Mouse (Mus musculus) lung, adult 18-20 months (tissue): ENCODE measurements at regions not wholly inside any gene's neighbourhood (a gene's known extent, or its start where the extent isn't known, plus 50 kb on each side); places are given as distances from the start of the nearest gene placed in this dataset.

Experiments
- DNase-seq, 2 experiments: peaks; one replicate each; pipeline ENCODE4 v3.0.0; 2022; ENCODE audit warnings: mixed read lengths in 2 of 2

- DNase-seq: no peak
These were observed 181.2 kb upstream of the Camk1g start for GRCm38 (mm10) chr1:193551340-193551739.

GRCm38 (mm10) chr1:193550761-193551160 lies 180.7 kb upstream of the Camk1g start:
- no peak for DNase-seq

GRCm38 (mm10) chr1:193547356-193547755 lies 177.3 kb upstream of the Camk1g start:
- DNase-seq: no peak

GRCm38 (mm10) chr1:193546044-193546432 lies 175.9 kb upstream of the Camk1g start:
- DNase-seq: no peak

GRCm38 (mm10) chr1:193545406-193546043 lies 175.4 kb upstream of the Camk1g start:
- DNase-seq: no peak

GRCm38 (mm10) chr1:193544804-193545203 lies 174.7 kb upstream of the Camk1g start:
- no peak for DNase-seq

- no peak for DNase-seq
These were observed 173.7 kb upstream of the Camk1g start for GRCm38 (mm10) chr1:193543834-193544233.

GRCm38 (mm10) chr1:193543284-193543683 lies 173.2 kb upstream of the Camk1g start:
- no peak for DNase-seq

GRCm38 (mm10) chr1:193541934-193542580 lies 172.0 kb upstream of the Camk1g start:
- DNase-seq: no peak

- no peak for DNase-seq
These were observed 171.2 kb upstream of the Camk1g start for GRCm38 (mm10) chr1:193541281-193541680.

GRCm38 (mm10) chr1:193540486-193540885 lies 170.4 kb upstream of the Camk1g start:
- DNase-seq: no peak

GRCm38 (mm10) chr1:193539261-193539660 lies 169.2 kb upstream of the Camk1g start:
- no peak for DNase-seq

GRCm38 (mm10) chr1:193538425-193538824 lies 168.3 kb upstream of the Camk1g start:
- DNase-seq: no peak

GRCm38 (mm10) chr1:193537616-193538015 lies 167.5 kb upstream of the Camk1g start:
- no peak for DNase-seq

- no peak for DNase-seq
These were observed 166.5 kb upstream of the Camk1g start for GRCm38 (mm10) chr1:193536552-193536951.

- no peak for DNase-seq
These were observed 164.4 kb upstream of the Camk1g start for GRCm38 (mm10) chr1:193534449-193534848.

- no peak for DNase-seq
These were observed 156.4 kb upstream of the Camk1g start for GRCm38 (mm10) chr1:193526501-193526900.

GRCm38 (mm10) chr1:193522007-193522406 lies 151.9 kb upstream of the Camk1g start:
- DNase-seq: no peak

GRCm38 (mm10) chr1:193518840-193519239 lies 148.7 kb upstream of the Camk1g start:
- DNase-seq: no peak

GRCm38 (mm10) chr1:193517968-193518367 lies 147.9 kb upstream of the Camk1g start:
- DNase-seq: no peak

GRCm38 (mm10) chr1:193517293-193517692 lies 147.2 kb upstream of the Camk1g start:
- no peak for DNase-seq

- DNase-seq: no peak
These were observed 146.3 kb upstream of the Camk1g start for GRCm38 (mm10) chr1:193516395-193516794.

- peak in 1 of 2 experiments; percentile 39 for DNase-seq
These were observed 144.0 kb upstream of the Camk1g start for GRCm38 (mm10) chr1:193513929-193514710.
